Mouse (Mus musculus) kidney, postnatal 10 days (tissue): ENCODE results near the gene Atp6v0a1.

Experiments used
- DNase-seq: peaks from one replicate; pipeline ENCODE4 v3.0.0; 2021; ENCODE audit warnings: mixed read lengths

The Atp6v0a1 gene

DNA sequence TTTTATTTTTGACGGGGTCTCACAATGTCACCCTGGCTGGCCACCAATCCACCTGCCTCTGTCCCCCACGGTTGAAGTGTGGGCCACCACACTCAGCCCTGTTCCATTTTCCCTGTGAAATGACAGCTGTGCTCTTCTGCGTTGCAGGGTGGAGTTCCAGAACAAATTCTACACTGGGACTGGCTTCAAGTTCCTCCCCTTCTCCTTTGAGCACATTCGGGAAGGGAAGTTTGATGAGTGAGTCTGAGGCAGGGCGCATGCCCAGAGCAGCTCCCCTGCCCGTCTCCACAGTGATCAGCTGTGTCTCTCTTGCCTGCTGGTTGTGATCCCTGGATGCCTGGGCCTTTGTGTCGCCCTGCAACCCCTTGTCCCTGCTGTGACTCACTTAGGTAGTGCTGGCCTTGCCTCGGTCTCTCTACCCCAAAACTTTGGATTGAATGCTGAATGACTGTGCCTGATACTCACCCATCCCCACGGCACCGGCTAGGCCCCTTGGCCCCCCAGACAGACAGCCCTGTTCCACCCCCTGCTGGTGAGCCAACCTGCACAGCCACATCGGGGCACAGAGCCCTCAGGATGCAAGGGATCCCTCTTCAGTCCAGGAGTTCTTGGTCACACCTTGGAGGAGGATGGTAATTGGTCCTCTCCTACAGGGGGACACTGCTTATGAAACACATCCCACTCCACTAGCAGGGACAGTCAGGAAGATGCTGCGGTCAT lies 53.1 kb downstream of the Atp6v0a1 start:
- peak; percentile 54 for DNase-seq

GRCm38 (mm10) chr11:101062971-101063675 lies 53.9 kb downstream of the Atp6v0a1 start:
- peak; percentile 52 for DNase-seq

- peak; percentile 74 for DNase-seq
Observed at GRCm38 (mm10) chr11:101063676-101064327, 54.5 kb downstream of the Atp6v0a1 start.

GRCm38 (mm10) chr11:101064462-101064861 lies 55.2 kb downstream of the Atp6v0a1 start:
- no peak for DNase-seq

GRCm38 (mm10) chr11:101065002-101065401 lies 55.8 kb downstream of the Atp6v0a1 start:
- no peak for DNase-seq

GRCm38 (mm10) chr11:101066549-101067412 lies 57.5 kb downstream of the Atp6v0a1 start:
- DNase-seq: peak; percentile 93

DNA sequence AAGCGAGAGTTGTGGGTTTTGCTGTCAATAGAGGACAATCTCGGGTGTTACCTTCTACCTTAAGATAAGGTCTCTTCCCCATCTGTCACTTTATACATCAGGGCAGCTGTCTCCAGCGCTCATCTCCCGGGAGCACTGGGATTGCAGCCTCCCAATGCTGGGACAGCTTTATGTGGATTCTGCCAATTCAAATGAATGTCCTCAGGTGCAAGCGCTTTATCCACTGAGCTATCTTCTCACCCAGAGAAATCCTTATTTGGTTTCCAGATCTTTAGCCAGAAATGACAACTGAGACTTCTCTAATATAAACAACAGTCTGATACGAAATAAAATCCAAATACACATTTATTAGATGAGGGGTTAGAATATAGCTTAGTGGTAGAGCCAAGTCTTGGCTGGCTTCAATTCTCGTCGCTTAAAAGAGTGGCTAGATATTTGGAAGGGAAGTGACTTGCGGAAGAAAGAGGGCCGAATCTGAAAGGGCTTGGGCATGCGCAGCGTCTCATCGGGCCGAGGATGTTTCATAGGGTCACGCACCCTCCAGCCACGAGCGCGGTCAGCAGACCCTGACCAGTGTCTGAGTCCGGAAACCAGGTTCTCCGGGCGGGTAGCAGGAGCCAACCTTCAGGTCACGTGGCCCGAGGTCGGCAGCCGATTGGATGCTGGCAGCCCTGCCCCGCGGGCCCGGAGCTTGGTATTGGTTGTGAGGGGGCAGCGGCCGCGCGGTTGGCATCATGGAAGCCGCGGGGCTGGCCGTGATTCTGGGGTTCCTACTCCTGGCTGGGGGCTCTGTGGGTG lies 60.3 kb downstream of the Atp6v0a1 start, which contains the start of gene Naglu:
Naglu (plus strand) TSS at position 622 of the 798 bp plus-strand sequence.
- peak; percentile 98 for DNase-seq

- DNase-seq: no peak
Observed at GRCm38 (mm10) chr11:101070189-101070527, 60.9 kb downstream of the Atp6v0a1 start.

DNA sequence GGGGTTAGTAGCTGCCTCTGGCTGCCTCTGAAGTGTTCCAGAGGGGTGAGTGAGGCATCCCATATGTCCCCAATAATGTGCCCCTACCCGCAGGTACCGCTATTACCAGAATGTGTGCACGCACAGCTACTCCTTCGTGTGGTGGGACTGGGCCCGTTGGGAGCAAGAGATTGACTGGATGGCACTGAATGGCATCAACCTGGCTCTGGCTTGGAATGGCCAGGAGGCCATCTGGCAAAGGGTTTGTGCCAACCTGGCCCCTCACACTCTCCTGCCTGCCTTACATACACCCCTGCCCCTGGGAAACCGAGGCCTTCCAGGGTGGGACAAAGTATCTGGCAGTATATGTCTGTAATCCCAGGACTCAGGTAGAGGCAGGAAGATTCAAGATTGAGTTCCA lies 61.7 kb downstream of the Atp6v0a1 start:
- DNase-seq: peak; percentile 13

DNA sequence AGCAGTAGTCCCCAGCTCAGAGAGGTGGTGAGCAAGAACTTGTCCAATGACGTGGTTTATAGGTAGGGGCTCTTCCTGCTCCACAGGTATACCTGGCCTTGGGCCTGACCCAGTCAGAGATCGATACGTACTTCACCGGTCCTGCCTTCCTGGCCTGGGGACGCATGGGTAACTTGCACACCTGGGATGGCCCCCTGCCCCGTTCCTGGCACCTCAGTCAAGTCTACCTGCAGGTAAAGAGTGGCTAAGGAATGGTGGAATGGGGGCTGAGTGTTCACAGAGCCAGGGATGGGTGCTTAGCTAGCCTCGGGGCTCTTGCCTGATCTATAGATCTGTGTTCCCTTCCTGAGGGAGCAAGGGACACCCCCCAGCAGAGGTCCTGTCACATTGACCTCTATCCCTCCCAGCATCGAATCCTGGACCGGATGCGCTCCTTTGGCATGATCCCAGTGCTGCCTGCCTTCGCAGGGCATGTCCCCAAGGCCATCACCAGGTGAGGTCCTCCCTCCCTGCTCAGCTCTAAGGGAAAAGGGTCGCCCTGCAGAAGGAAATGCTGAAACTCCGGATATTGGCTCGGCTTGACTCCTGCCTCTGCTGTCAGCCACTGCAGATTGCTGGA lies 62.7 kb downstream of the Atp6v0a1 start:
- DNase-seq: peak; percentile 9

DNA sequence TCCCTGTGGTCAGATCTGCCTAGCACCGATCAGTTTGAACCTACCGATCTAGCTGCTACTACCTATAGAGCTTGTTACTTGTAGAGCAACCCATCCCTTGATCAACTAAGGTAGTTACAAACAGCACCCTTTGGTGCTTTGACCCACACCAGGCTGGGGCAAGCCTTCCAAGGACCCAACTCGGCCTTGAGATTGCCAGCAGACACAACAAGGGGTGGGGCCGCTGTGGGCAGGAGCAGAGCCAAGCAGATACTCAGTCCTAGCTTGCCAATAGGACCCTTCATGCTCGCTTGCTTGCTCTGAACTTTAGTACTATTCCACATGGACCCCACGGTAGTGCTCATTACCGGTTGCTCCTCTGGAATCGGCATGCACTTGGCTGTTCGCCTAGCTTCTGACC lies 68.9 kb downstream of the Atp6v0a1 start, which contains the start of gene Hsd17b1:
Hsd17b1 (plus strand) TSS at position 291 of the 400 bp plus-strand sequence.
- no peak for DNase-seq

GRCm38 (mm10) chr11:101079746-101080145 lies 70.5 kb downstream of the Atp6v0a1 start:
- DNase-seq: no peak

DNA sequence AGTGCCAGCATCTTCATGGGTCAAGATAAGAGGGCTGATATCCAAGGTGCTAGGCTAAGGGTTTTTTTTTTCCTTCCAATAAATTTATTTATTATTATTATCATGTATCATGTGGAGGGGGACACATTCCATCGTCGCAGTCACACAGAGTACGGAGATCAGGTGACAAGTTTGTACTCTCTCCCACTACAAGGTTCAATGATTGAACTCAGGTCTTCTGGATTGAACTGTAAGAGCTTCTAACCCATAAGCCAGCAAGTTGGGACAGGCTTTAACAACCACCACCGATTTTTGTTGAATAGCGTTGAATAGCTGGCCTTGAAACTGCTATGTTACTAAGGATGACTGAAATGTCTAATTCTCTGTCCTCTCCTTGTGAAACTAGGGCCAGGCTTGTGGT lies 71.2 kb downstream of the Atp6v0a1 start:
- no peak for DNase-seq

- peak; percentile 40 for DNase-seq
Observed at GRCm38 (mm10) chr11:101081659-101082058, 72.4 kb downstream of the Atp6v0a1 start.

GRCm38 (mm10) chr11:101082208-101083082 lies 73.2 kb downstream of the Atp6v0a1 start, which contains the start of gene Coasy:
Gene Coasy, plus strand, starts transcription at chr11:101082565.
- DNase-seq: peak; percentile 91

- peak; percentile 68 for DNase-seq
Observed at GRCm38 (mm10) chr11:101083083-101083697, 73.9 kb downstream of the Atp6v0a1 start.

- DNase-seq: peak; percentile 22
Observed at GRCm38 (mm10) chr11:101084246-101084645, 75.0 kb downstream of the Atp6v0a1 start.

- DNase-seq: peak; percentile 9
Observed at GRCm38 (mm10) chr11:101084811-101085210, 75.6 kb downstream of the Atp6v0a1 start.

DNA sequence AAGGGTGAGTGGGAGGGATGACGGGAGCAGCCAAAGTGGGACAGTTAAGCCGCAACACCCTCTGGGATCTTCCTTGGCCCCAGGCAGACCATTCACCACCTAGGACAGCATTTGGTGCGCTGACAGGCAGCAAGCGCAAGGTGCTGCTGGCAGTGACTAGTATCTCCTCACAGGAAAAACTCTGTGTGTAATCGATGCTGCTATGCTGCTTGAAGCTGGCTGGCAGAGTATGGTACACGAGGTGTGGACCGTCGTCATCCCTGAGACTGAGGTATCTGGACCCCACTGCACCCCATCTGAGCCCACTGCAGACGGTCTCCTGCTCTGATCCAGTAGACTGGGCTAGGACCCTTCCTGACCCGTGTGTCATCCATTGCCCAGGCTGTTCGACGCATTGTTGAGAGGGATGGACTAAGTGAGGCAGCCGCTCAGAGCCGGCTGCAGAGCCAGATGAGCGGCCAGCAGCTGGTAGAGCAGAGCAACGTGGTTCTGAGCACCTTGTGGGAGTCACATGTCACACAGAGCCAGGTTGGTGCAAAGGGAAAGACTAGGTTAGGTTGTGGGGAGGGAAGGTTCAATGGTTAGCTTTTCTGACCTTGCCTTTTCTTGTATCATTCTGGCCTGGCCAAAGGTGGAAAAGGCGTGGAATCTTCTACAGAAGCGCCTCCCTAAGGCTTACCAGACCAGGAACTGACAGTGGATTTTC lies 76.5 kb downstream of the Atp6v0a1 start:
- DNase-seq: peak; percentile 5
